Mouse (Mus musculus) hindbrain, embryonic 15.5 days (tissue): Measurements from ENCODE around the gene Triml1. TPM values are rescaled to one million over a fixed set of nuclear protein-coding genes. Genes with fewer than 3 reads are reported as not detected.

Experiments
- ATAC-seq: fragments of 200-750 bp; cut with Nextera tagmentation; 2 replicates; pipeline ENCODE4 v1.8.0; 2017; ENCODE audit warnings: low read depth, moderate number of reproducible peaks, moderate TSS enrichment; ENCODE audit not compliant: low FRiP score
- H3K27ac ChIP-seq: fragments of 300-500 bp; sonication (generic); replicated peaks from 2 replicates; pipeline ENCODE4 v1.5.1; 2015; ENCODE audit warnings: mild to moderate bottlenecking, inconsistent platforms
- H3K27me3 ChIP-seq: fragments of 300-500 bp; sonication (generic); 2 replicates; pipeline ENCODE4 v1.6.1; 2015; ENCODE audit warnings: control low read depth, inconsistent platforms
- H3K36me3 ChIP-seq: fragments of 300-500 bp; sonication (generic); 2 replicates; pipeline ENCODE4 v1.6.1; 2015; ENCODE audit warnings: control low read depth, inconsistent platforms
- H3K4me1 ChIP-seq: fragments of 300-500 bp; sonication (generic); replicated peaks from 2 replicates; pipeline ENCODE4 v1.6.1; 2015; ENCODE audit warnings: control low read depth, inconsistent platforms
- H3K4me2 ChIP-seq: fragments of 300-500 bp; sonication (generic); 2 replicates; pipeline ENCODE4 v1.6.1; 2015; ENCODE audit warnings: moderate library complexity, mild to moderate bottlenecking, inconsistent platforms
- H3K4me3 ChIP-seq: fragments of 300-500 bp; sonication (generic); 2 replicates; pipeline ENCODE4 v1.5.1; 2015; ENCODE audit warnings: mild to moderate bottlenecking, inconsistent platforms
- H3K9ac ChIP-seq: fragments of 300-500 bp; sonication (generic); 2 replicates; pipeline ENCODE4 v1.6.1; 2015; ENCODE audit warnings: inconsistent platforms
- H3K9me3 ChIP-seq: fragments of 300-500 bp; sonication (generic); 2 replicates; pipeline ENCODE4 v1.6.1; 2016; ENCODE audit warnings: control low read depth, inconsistent platforms
- WGBS: fragments of 180-500 bp; shearing (Covaris S2); methylation state at CpG from one replicate; pipeline ENCODE4 v1.1.7; 2015; 5-methylcytosine and 5-hydroxymethylcytosine counted together
- polyA plus RNA-seq: library from polyadenylated mRNA; unstranded; fragments of >200 nt; fragmentation: Nextera tagmentation; extraction: Ambion mirVana; gene quantifications from 2 replicates; pipeline ENCODE4 v1.2.1, GENCODE M21; 2015

Gene Triml1
- polyA plus RNA-seq: not detected in 2 replicates

- Histone ChIP-seq H3K4me3 (no peak within 1 kb of the TSS), H3K9me3 (no peaks in the 10 kb centered on the region), H3K36me3 (no peaks in the 10 kb centered on the region), H3K27ac (no peak within 1 kb of the TSS), H3K9ac (no peak within 1 kb of the TSS), H3K27me3 (no peaks in the 10 kb centered on the region), H3K4me1 (no peaks in the 10 kb centered on the region), H3K4me2 (no peak within 1 kb of the TSS)
- 84% methylated on average over 2 of the region's 2 CpGs for WGBS
- no peak for ATAC-seq
These were observed at the start of gene Triml1 for GRCm38 (mm10) chr8:43141386-43141785. Gene Triml1 (minus strand): TSS chr8:43141486.

GRCm38 (mm10) chr8:43182281-43182680, 41.0 kb upstream of the Triml1 start:
- no peak overlapping the region for H3K4me3 ChIP-seq
- no peak overlapping the region for H3K9ac ChIP-seq
- ATAC-seq: no peak
- no peaks in the 10 kb centered on the region for H3K4me1 ChIP-seq
- no peaks in the 10 kb centered on the region for H3K27me3 ChIP-seq
- H3K9me3 ChIP-seq: no peaks in the 10 kb centered on the region
- H3K36me3 ChIP-seq: no peaks in the 10 kb centered on the region
- H3K4me2 ChIP-seq: no peak overlapping the region
- no peak overlapping the region for H3K27ac ChIP-seq
- 91% methylated on average over 2 of the region's 2 CpGs for WGBS

GRCm38 (mm10) chr8:43180054-43180690, 38.9 kb upstream of the Triml1 start, which contains the start of gene Triml2:
Gene Triml2 (plus strand): TSS chr8:43180541.
- Histone ChIP-seq H3K27me3 (no peaks in the 10 kb centered on the region), H3K4me2 (no peak within 1 kb of the TSS), H3K4me1 (no peaks in the 10 kb centered on the region), H3K27ac (no peak within 1 kb of the TSS), H3K9me3 (no peaks in the 10 kb centered on the region), H3K4me3 (no peak within 1 kb of the TSS), H3K36me3 (no peaks in the 10 kb centered on the region), H3K9ac (no peak within 1 kb of the TSS)
- WGBS: 93% methylated on average over 13 of the region's 13 CpGs
- ATAC-seq: no peak

- Histone ChIP-seq H3K9me3 (no peaks in the 10 kb centered on the region), H3K4me2 (no peak overlapping the region), H3K4me3 (no peak overlapping the region), H3K9ac (no peak overlapping the region), H3K27me3 (no peaks in the 10 kb centered on the region), H3K36me3 (no peaks in the 10 kb centered on the region), H3K27ac (no peak overlapping the region), H3K4me1 (no peaks in the 10 kb centered on the region)
- ATAC-seq: no peak
- 65% methylated on average over 4 of the region's 4 CpGs for WGBS
These were observed 37.9 kb upstream of the Triml1 start for GRCm38 (mm10) chr8:43179189-43179588.

- Histone ChIP-seq H3K4me1 (no peaks in the 10 kb centered on the region), H3K4me2 (no peak overlapping the region), H3K27ac (no peak overlapping the region), H3K9me3 (no peaks in the 10 kb centered on the region), H3K9ac (no peak overlapping the region), H3K4me3 (no peak overlapping the region), H3K36me3 (no peaks in the 10 kb centered on the region), H3K27me3 (no peaks in the 10 kb centered on the region)
- no peak for ATAC-seq
- 55% methylated on average over 3 of the region's 3 CpGs for WGBS
These were observed 37.0 kb upstream of the Triml1 start for GRCm38 (mm10) chr8:43178263-43178662.

- Histone ChIP-seq H3K4me2 (no peak overlapping the region), H3K9ac (no peak overlapping the region), H3K4me3 (no peak overlapping the region), H3K36me3 (no peaks in the 10 kb centered on the region), H3K9me3 (no peaks in the 10 kb centered on the region), H3K27me3 (no peaks in the 10 kb centered on the region), H3K27ac (no peak overlapping the region), H3K4me1 (no peaks in the 10 kb centered on the region)
- ATAC-seq: no peak
- WGBS: 91% methylated on average over 6 of the region's 6 CpGs
These were observed 35.6 kb upstream of the Triml1 start for GRCm38 (mm10) chr8:43176766-43177486.

- no peaks in the 10 kb centered on the region for H3K36me3 ChIP-seq
- no peaks in the 10 kb centered on the region for H3K9me3 ChIP-seq
- no peak overlapping the region for H3K9ac ChIP-seq
- H3K4me2 ChIP-seq: no peak overlapping the region
- no peaks in the 10 kb centered on the region for H3K4me1 ChIP-seq
- no peaks in the 10 kb centered on the region for H3K27me3 ChIP-seq
- 85% methylated on average over 6 of the region's 6 CpGs for WGBS
- no peak for ATAC-seq
- no peak overlapping the region for H3K4me3 ChIP-seq
- no peak overlapping the region for H3K27ac ChIP-seq
These were observed 28.0 kb upstream of the Triml1 start for GRCm38 (mm10) chr8:43169249-43169755.

- Histone ChIP-seq H3K27ac (no peak overlapping the region), H3K27me3 (no peaks in the 10 kb centered on the region), H3K9ac (no peak overlapping the region), H3K4me2 (no peak overlapping the region), H3K36me3 (no peaks in the 10 kb centered on the region), H3K4me3 (no peak overlapping the region), H3K9me3 (no peaks in the 10 kb centered on the region), H3K4me1 (no peaks in the 10 kb centered on the region)
- WGBS: 92% methylated on average over 4 of the region's 4 CpGs
- ATAC-seq: no peak
These were observed 26.8 kb upstream of the Triml1 start for GRCm38 (mm10) chr8:43168083-43168482.

GRCm38 (mm10) chr8:43164453-43164852, 23.2 kb upstream of the Triml1 start:
- H3K27ac ChIP-seq: no peak overlapping the region
- H3K4me3 ChIP-seq: no peak overlapping the region
- no peaks in the 10 kb centered on the region for H3K4me1 ChIP-seq
- ATAC-seq: no peak
- no peaks in the 10 kb centered on the region for H3K36me3 ChIP-seq
- no peaks in the 10 kb centered on the region for H3K9me3 ChIP-seq
- H3K9ac ChIP-seq: no peak overlapping the region
- WGBS: 81% methylated on average over 3 of the region's 3 CpGs
- no peak overlapping the region for H3K4me2 ChIP-seq
- H3K27me3 ChIP-seq: no peaks in the 10 kb centered on the region

GRCm38 (mm10) chr8:43163255-43163654, 22.0 kb upstream of the Triml1 start:
- 82% methylated on average over 11 of the region's 11 CpGs for WGBS
- H3K4me2 ChIP-seq: no peak overlapping the region
- no peaks in the 10 kb centered on the region for H3K4me1 ChIP-seq
- H3K4me3 ChIP-seq: no peak overlapping the region
- no peak overlapping the region for H3K9ac ChIP-seq
- no peak overlapping the region for H3K27ac ChIP-seq
- H3K27me3 ChIP-seq: no peaks in the 10 kb centered on the region
- ATAC-seq: no peak
- no peaks in the 10 kb centered on the region for H3K9me3 ChIP-seq
- no peaks in the 10 kb centered on the region for H3K36me3 ChIP-seq

GRCm38 (mm10) chr8:43149307-43149706, 8.0 kb upstream of the Triml1 start:
- no peak for ATAC-seq
- no peak overlapping the region for H3K27ac ChIP-seq
- no peaks in the 10 kb centered on the region for H3K9me3 ChIP-seq
- H3K4me3 ChIP-seq: no peak overlapping the region
- 89% methylated on average over 9 of the region's 9 CpGs for WGBS
- no peak overlapping the region for H3K4me2 ChIP-seq
- H3K9ac ChIP-seq: no peak overlapping the region
- no peaks in the 10 kb centered on the region for H3K36me3 ChIP-seq
- no peaks in the 10 kb centered on the region for H3K4me1 ChIP-seq
- H3K27me3 ChIP-seq: no peaks in the 10 kb centered on the region

- ATAC-seq: no peak
- H3K36me3 ChIP-seq: no peaks in the 10 kb centered on the region
- H3K27me3 ChIP-seq: no peaks in the 10 kb centered on the region
- no peak overlapping the region for H3K4me2 ChIP-seq
- 77% methylated on average over 4 of the region's 4 CpGs for WGBS
- H3K4me1 ChIP-seq: no peaks in the 10 kb centered on the region
- no peak overlapping the region for H3K9ac ChIP-seq
- H3K4me3 ChIP-seq: no peak overlapping the region
- H3K27ac ChIP-seq: no peak overlapping the region
- no peaks in the 10 kb centered on the region for H3K9me3 ChIP-seq
These were observed 30.0 kb downstream of the Triml1 start for GRCm38 (mm10) chr8:43111205-43111827.
